Mouse (Mus musculus) small intestine, adult 2 months (tissue): ENCODE data around the gene Dzip1. TPM values are rescaled to one million over a fixed set of nuclear protein-coding genes. Genes with fewer than 3 reads are reported as not detected.

ENCODE experiments used
- H3K27ac ChIP-seq: fragments of 200-500 bp; 2 replicates; pipeline ENCODE4 v1.5.1; 2012; ENCODE audit warnings: low read depth, low read length, control low read depth, inconsistent platforms; ENCODE audit not compliant: insufficient read depth
- H3K27me3 ChIP-seq: fragments of 200-500 bp; 2 replicates; pipeline ENCODE4 v1.6.1; 2012; ENCODE audit warnings: mild to moderate bottlenecking, moderate library complexity, low read length, inconsistent platforms; ENCODE audit not compliant: control insufficient read depth, insufficient read depth
- H3K36me3 ChIP-seq: fragments of 200-500 bp; 2 replicates; pipeline ENCODE4 v1.6.1; 2012; ENCODE audit warnings: mild to moderate bottlenecking, low read length, control low read depth, inconsistent platforms; ENCODE audit not compliant: control insufficient read depth, insufficient read depth
- H3K4me1 ChIP-seq: fragments of 200-500 bp; 2 replicates; pipeline ENCODE4 v1.6.1; 2012; ENCODE audit warnings: low read length, inconsistent platforms, mixed read lengths; ENCODE audit not compliant: control insufficient read depth, insufficient read depth, insufficient read length
- H3K4me3 ChIP-seq: fragments of 200-500 bp; 2 replicates; pipeline ENCODE4 v1.5.1; 2012; ENCODE audit warnings: low read depth, mild to moderate bottlenecking, control low read depth, inconsistent platforms, low read length, moderate library complexity
- CTCF ChIP-seq: fragments of 200-500 bp; IDR thresholded peaks from 2 replicates; pipeline ENCODE4 v1.5.1; 2012; ENCODE audit warnings: low read depth, mild to moderate bottlenecking, control low read depth, inconsistent platforms, low read length, moderate library complexity, mixed read lengths; ENCODE audit not compliant: insufficient replicate concordance, insufficient read length; ENCODE audit errors: extremely low read depth
- POLR2A ChIP-seq: fragments of 200-500 bp; IDR thresholded peaks from 2 replicates; pipeline ENCODE4 v1.6.1; 2012; ENCODE audit warnings: low read depth, mild to moderate bottlenecking, control low read depth, inconsistent platforms, low read length, moderate library complexity
- WGBS: fragments of 180-500 bp; shearing (Covaris S2); methylation state at CpG from one replicate; pipeline ENCODE4 v1.1.7; 2018; 5-methylcytosine and 5-hydroxymethylcytosine counted together
- polyA plus RNA-seq: library from polyadenylated mRNA; depleted of rRNA; stranded (reverse); fragments of >200 nt; gene quantifications from 2 replicates; pipeline ENCODE4 v1.2.3, GENCODE M21; 2012

Gene Dzip1
- polyA plus RNA-seq, 1 experiment: 2.3 TPM

GRCm38 (mm10) chr14:118842353-118842752, 82.9 kb downstream of the Dzip1 start:
- Histone ChIP-seq H3K27ac (no peak overlapping the region), H3K4me1 (no peaks in the 10 kb centered on the region), H3K36me3 (no peaks in the 10 kb centered on the region), H3K4me3 (no peak overlapping the region), H3K27me3 (no peaks in the 10 kb centered on the region)
- TF ChIP-seq POLR2A (no peak), CTCF (no peak)
- WGBS: 89% methylated on average over 3 of the region's 3 CpGs

GRCm38 (mm10) chr14:118840027-118840426, 85.2 kb downstream of the Dzip1 start:
- Histone ChIP-seq H3K27me3 (no peaks in the 10 kb centered on the region), H3K4me3 (no peak overlapping the region), H3K36me3 (no peaks in the 10 kb centered on the region), H3K27ac (no peak overlapping the region), H3K4me1 (no peaks in the 10 kb centered on the region)
- WGBS: 91% methylated on average over 1 of the region's 1 CpGs
- TF ChIP-seq POLR2A (no peak), CTCF (no peak)

GRCm38 (mm10) chr14:118839416-118839815, 85.8 kb downstream of the Dzip1 start:
- H3K27ac ChIP-seq: no peak overlapping the region
- no peaks in the 10 kb centered on the region for H3K27me3 ChIP-seq
- no peak overlapping the region for H3K4me3 ChIP-seq
- H3K4me1 ChIP-seq: no peaks in the 10 kb centered on the region
- H3K36me3 ChIP-seq: no peaks in the 10 kb centered on the region
- WGBS: 65% methylated on average over 5 of the region's 5 CpGs
- no peak for TF ChIP-seq CTCF
- no peak for TF ChIP-seq POLR2A

GRCm38 (mm10) chr14:118838556-118839120, 86.6 kb downstream of the Dzip1 start:
- Histone ChIP-seq H3K36me3 (no peaks in the 10 kb centered on the region), H3K27ac (no peak overlapping the region), H3K4me3 (no peak overlapping the region), H3K27me3 (no peaks in the 10 kb centered on the region), H3K4me1 (no peaks in the 10 kb centered on the region)
- 45% methylated on average over 8 of the region's 8 CpGs for WGBS
- TF ChIP-seq CTCF: no peak
- TF ChIP-seq POLR2A: no peak

- no peak overlapping the region for H3K27ac ChIP-seq
- H3K36me3 ChIP-seq: no peaks in the 10 kb centered on the region
- H3K27me3 ChIP-seq: no peaks in the 10 kb centered on the region
- H3K4me3 ChIP-seq: no peak overlapping the region
- no peaks in the 10 kb centered on the region for H3K4me1 ChIP-seq
- TF ChIP-seq POLR2A (no peak), CTCF (no peak)
- WGBS: 82% methylated on average over 7 of the region's 7 CpGs
These were observed 88.5 kb downstream of the Dzip1 start for GRCm38 (mm10) chr14:118836754-118837153.

- WGBS: 81% methylated on average over 11 of the region's 11 CpGs
- no peaks in the 10 kb centered on the region for H3K4me1 ChIP-seq
- no peaks in the 10 kb centered on the region for H3K36me3 ChIP-seq
- H3K27me3 ChIP-seq: no peaks in the 10 kb centered on the region
- no peak overlapping the region for H3K4me3 ChIP-seq
- H3K27ac ChIP-seq: no peak overlapping the region
- no peak for TF ChIP-seq POLR2A
- no peak for TF ChIP-seq CTCF
These were observed 89.1 kb downstream of the Dzip1 start for GRCm38 (mm10) chr14:118836145-118836544.

GRCm38 (mm10) chr14:118834313-118834712, 90.9 kb downstream of the Dzip1 start:
- H3K27ac ChIP-seq: no peak overlapping the region
- no peaks in the 10 kb centered on the region for H3K36me3 ChIP-seq
- no peak for TF ChIP-seq POLR2A
- TF ChIP-seq CTCF: no peak
- no peak overlapping the region for H3K4me3 ChIP-seq
- WGBS: 22% methylated on average over 7 of the region's 7 CpGs
- no peaks in the 10 kb centered on the region for H3K27me3 ChIP-seq
- H3K4me1 ChIP-seq: no peaks in the 10 kb centered on the region
